Mouse (Mus musculus): ENCODE data around the gene Pakap. TPM values are rescaled to one million over a fixed set of nuclear protein-coding genes. Genes with fewer than 3 reads are reported as not detected.

Pakap gene
- polyA plus RNA-seq, 1 experiment = not detected

DNA sequence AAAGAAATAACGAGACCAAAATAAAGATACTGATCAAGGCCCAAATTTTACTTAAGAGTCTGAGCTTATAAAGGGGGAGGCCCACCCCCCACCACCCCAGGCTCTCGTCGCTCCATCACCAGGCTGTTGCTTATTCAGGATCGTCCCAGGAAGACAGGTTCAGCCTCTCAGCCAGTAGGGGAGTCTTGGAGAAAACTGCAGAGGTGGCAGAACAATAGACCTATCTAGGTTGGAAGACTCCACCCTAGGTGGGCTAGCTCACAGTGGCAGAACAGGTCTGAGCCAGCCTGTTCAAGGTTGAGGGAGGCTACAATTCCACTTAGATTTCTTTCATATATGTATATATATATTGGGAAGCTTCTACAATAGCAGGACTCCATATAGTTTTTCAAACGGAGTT lies 366.2 kb downstream of the Pakap start:
- no peak for TF ChIP-seq GATA1 (IDR thresholded peaks at IDR 0.05; ENCODE audit: low read length)

DNA sequence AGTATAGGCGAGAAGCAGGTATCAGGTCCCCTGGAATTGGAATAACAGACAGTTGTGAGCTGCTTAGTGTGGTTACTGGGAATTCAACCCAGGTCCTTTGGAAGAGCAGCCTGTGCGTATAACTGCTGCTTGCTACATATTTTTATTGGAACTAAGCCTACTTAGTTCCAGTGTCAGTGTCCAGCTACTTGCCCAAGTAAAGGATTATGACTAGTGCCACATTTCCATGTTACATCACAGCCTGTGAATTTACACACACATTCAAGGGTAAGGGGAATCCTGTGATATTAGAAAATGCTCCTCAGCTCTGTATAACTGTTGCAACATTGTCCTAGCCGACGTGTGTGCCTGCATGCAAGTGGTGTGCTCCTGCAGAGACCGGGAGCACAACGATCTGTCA lies 369.3 kb downstream of the Pakap start:
- TF ChIP-seq GATA1 (IDR thresholded peaks at IDR 0.05; ENCODE audit: low read length) = no peak

DNA sequence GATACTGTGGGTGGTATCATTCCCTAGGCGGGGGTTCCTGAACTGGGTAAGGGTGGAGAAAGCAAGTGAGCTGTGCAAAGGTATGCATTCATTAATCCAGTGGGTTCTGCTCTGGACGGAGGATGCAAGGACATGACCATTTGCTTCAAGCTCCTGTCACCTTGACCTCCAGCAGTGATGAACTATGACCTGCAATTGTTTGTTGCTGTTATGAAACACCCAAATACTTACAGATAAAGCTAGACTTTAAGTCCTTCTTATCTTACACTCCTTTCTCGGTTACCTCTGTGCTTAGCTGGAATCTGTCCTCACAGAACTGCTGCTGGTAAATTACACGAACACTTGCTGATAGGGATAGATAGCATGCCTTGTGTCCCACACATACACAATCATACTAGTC lies 372.7 kb downstream of the Pakap start:
- no peak for TF ChIP-seq GATA1 (IDR thresholded peaks at IDR 0.05; ENCODE audit: low read length)

DNA sequence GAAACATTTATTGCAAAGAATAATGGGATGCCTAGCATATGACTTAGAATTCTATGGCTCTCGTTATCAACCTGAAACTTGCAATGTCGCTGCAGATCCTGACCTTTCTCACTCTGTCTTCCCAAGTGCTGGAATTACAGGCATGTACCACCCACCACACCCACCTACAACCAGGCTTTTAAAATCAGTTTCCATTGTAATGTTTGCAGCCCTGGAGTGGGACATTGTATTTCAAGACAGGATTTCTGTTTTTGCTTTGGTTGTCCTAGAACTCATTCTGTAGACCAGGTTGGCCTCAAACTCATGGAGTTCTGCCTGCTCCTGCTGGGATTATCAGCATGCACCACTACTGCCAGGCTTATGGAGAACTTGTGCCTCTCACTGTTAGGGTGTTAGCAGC lies 374.9 kb downstream of the Pakap start:
- TF ChIP-seq GATA1 (IDR thresholded peaks at IDR 0.05; ENCODE audit: low read length) = no peak

Other genes starting within 250 kb of the Pakap start
- not detected in 2 replicates for gene Palm2, start 133.9 kb upstream of the Pakap start, polyA plus RNA-seq (2012)
- gene Akap2, start 149.5 kb downstream of the Pakap start, polyA plus RNA-seq (2012) = 0.01 TPM in 2 replicates